Mouse (Mus musculus) cerebral cortex, adult 2 months (tissue): ENCODE results near the gene Tex10.

Experiments
- WGBS: fragments of 180-500 bp; shearing (Covaris S2); methylation state at CpG from one replicate; pipeline ENCODE4 v1.1.7; 2018; 5-methylcytosine and 5-hydroxymethylcytosine counted together

Tex10 gene

DNA sequence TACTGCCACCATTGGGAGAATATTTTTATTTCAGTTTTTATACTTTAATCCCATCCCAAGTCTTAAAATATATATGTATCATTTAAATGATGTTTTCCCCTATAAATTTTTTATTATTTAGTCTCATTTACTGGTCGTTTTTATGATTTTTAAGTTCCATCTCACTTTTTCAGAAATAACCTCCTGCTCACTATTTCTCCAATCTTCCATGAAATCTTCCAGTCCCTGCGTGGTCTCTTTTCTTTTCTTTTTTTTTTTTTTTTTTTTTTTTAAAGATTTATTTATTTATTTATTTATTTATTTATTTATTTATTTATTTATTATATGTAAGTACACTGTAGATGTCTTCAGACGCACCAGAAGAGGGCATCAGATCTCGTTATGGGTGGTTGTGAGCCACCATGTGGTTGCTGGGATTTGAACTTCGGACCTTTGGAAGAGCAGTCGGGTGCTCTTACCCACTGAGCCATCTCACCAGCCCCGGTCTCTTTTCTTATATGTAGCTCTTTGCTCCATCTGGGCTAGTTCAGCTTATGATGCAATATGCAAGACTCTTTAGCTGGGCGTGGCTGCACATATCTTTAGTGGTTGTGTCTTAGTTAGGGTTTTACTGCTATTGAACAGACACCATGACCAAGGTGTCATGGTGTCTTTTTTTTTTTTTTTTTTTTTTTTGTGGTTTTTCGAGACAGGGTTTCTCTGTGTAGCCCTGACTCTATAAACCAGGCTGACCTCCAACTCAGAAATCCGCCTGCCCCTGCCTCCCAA is 67.4 kb downstream of the Tex10 start:
- WGBS = 91% methylated on average over 10 of the region's 10 CpGs

DNA sequence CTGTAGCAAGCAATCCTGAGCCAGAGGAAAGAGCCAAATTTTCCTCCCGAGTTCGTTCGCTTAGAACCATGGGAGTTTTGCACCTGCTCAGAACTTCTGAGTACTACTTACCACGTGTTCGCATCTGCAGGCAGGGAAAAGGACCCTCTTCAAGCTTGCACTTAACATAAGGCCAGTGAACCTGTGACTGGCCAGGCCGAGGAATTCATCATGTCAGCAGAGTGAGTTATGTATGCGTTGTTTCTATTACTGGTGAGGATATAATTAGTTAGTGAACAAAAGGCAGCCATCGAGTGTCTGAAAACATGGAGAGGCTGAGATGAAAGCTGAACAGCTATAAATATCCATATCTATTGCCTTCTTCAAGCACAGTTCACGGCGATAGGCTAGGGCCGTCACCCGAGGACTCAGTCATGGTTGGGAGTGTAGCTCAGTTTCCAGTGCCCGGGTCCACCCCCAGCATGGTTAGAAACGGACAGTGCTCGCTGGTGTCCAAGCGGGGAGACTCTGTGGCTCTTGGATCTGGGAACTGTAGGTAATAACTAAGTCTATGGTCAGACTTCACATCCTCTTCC is 70.1 kb downstream of the Tex10 start:
- WGBS = 73% methylated on average over 16 of the region's 16 CpGs

DNA sequence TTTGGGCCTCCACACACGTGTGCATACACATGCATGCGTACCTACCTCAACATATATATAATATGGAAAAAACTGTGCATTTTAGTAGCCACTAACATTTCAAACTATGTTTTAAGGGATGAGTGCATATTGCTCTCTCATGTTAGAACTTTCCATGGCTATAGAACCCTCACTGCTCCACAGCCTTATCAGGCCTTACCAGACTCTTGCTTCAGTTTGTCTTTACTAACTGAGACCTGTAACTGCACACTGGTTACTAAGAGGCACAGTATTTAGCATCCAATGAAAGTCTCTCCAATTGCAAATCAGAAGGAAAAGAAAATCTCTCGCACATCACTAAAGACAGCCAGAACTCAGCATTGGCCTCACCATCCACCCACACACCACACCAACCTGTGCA is 76.3 kb downstream of the Tex10 start:
- 98% methylated on average over 3 of the region's 3 CpGs for WGBS

DNA sequence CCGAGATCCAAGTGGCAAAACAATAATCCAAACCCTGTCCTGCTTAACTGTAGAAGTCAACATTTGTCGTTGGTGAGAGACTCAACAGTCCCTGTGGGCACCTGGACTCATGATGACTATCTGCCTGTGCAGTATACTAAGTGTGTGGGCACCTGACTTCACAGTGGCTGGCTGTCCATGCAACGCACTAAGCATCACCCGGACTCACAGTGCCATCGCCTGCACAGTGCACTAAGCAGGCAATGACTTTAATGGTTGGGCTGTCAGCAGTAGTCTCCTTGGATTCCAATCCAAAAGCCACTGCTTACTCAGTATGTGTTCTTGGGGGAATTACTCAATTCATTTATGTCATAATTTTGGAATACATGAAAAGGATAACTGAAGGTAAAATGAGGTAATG is 90.8 kb downstream of the Tex10 start:
- whole genome bisulfite sequencing = 91% methylated on average over 5 of the region's 5 CpGs

DNA sequence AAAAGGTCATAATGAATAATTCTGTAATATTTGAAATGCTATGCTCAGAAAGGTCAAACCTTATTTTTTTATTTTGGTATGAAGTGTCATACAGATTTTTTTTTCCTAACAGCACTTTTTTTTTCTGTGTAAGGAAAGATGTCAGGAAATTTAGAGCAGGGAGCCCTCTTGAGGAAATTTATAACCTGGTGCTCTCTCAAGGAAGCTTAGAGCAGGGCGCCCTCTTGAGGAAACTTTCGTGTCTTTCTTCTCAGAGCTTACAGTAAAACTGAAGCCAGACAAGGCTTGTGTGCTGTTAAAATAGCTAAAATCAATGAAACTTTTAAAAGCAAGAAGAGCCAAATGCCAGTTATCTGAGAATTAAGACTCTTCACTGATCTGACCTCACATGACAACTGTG is 92.3 kb downstream of the Tex10 start:
- WGBS = 8% methylated on average over 2 of the region's 2 CpGs
